Mouse (Mus musculus): Measurements from ENCODE around the gene Tm4sf19. TPM values are rescaled to one million over a fixed set of nuclear protein-coding genes. Genes with fewer than 3 reads are reported as not detected.

Gene Tm4sf19
- polyA plus RNA-seq, 1 experiment from 2014 or later: not detected

GRCm38 (mm10) chr16:32389841-32390240 is 10.5 kb upstream of the Tm4sf19 start:
- no peak overlapping the region; the same call in 1 of the 2 replicates for H3K27ac ChIP-seq (ENCODE audit: low read length)
- no peak overlapping the region for H3K9ac ChIP-seq (ENCODE audit: low read depth, low read length)
- 58% methylated on average over 3 of the region's 3 CpGs for WGBS (ENCODE audit: insufficient replicate concordance)
- no peaks in the 10 kb centered on the region for H3K9me3 ChIP-seq (replicated peaks; ENCODE audit: control insufficient read depth, low read length)
- H3K4me3 ChIP-seq (ENCODE audit: low read depth, low read length): no peak overlapping the region
- peaks cover 5% of the 10 kb centered on the region for H3K4me1 ChIP-seq (ENCODE audit: control insufficient read depth, low read depth, low read length)
- H3K27me3 ChIP-seq (ENCODE audit: control insufficient read depth, insufficient read depth, low read depth, low read length): no peaks in the 10 kb centered on the region
- H3K36me3 ChIP-seq (ENCODE audit: control insufficient read depth, insufficient read depth): peaks cover 8% of the 10 kb centered on the region
- no peak for ATAC-seq (ENCODE audit: low read depth)
- H3K4me2 ChIP-seq (ENCODE audit: low read depth, low read length): no peak overlapping the region

DNA sequence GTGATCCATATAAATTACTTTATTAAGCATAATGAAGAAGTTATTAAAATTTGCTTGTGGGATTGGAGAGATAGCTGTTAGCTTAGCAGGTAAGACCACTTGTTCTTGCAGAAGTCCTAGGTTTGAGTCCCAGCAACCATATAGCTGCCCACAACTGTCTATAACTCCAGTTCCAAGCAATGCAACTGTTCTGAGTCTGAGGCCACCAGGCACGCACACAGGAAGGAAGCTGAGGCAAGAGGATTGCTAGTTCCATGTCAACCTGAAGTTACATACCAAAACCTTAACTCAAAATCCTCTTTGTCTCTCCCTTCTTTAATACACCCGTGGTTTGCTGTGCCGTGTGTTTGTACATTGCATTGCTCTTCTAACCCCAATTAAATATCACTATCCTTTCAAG is 9.4 kb upstream of the Tm4sf19 start:
- Histone ChIP-seq H3K4me2 (ENCODE audit: low read depth, low read length) (no peak overlapping the region), H3K9me3 (replicated peaks; ENCODE audit: control insufficient read depth, low read length) (no peaks in the 10 kb centered on the region), H3K9ac (ENCODE audit: low read depth, low read length) (no peak overlapping the region), H3K4me1 (ENCODE audit: control insufficient read depth, low read depth, low read length) (peaks cover 5% of the 10 kb centered on the region), H3K27ac (ENCODE audit: low read length) (no peak overlapping the region), H3K27me3 (ENCODE audit: control insufficient read depth, insufficient read depth, low read depth, low read length) (no peaks in the 10 kb centered on the region), H3K4me3 (ENCODE audit: low read depth, low read length) (no peak overlapping the region), H3K36me3 (ENCODE audit: control insufficient read depth, insufficient read depth) (peaks cover 3% of the 10 kb centered on the region)
- no peak for ATAC-seq (ENCODE audit: low read depth)
- WGBS (ENCODE audit: insufficient replicate concordance): 74% methylated on average over 3 of the region's 3 CpGs

GRCm38 (mm10) chr16:32395679-32396540 is 4.4 kb upstream of the Tm4sf19 start:
- Histone ChIP-seq H3K36me3 (ENCODE audit: control insufficient read depth, insufficient read depth) (no peaks in the 10 kb centered on the region; the same call in none of the 2 replicates), H3K9me3 (replicated peaks; ENCODE audit: control insufficient read depth, low read length) (no peaks in the 10 kb centered on the region), H3K27me3 (ENCODE audit: control insufficient read depth, insufficient read depth, low read depth, low read length) (no peaks in the 10 kb centered on the region), H3K4me3 (ENCODE audit: low read depth, low read length) (no peak overlapping the region), H3K4me2 (ENCODE audit: low read depth, low read length) (no peak overlapping the region), H3K9ac (ENCODE audit: low read depth, low read length) (no peak overlapping the region), H3K27ac (ENCODE audit: low read length) (no peak overlapping the region; the same call in 1 of the 2 replicates), H3K4me1 (ENCODE audit: control insufficient read depth, low read depth, low read length) (no peaks in the 10 kb centered on the region; the same call in 1 of the 2 replicates)
- 50% methylated on average over 6 of the region's 6 CpGs for WGBS (ENCODE audit: insufficient replicate concordance)
- no peak for ATAC-seq (ENCODE audit: low read depth)

DNA sequence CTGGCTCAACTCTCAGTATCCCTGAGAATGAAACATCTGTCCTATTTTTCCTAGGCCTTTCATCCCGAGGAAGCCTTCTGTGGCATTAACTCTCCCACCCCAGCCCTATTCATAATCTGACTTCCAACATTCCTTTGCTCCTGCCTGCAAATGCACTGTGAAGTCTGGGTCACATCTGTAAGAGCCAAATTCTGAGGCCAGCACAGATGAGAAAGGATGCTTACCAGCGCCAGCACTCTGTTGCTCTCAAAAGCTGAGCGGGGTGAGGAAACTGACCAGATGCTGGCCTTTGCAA is 3.8 kb upstream of the Tm4sf19 start:
- no peaks in the 10 kb centered on the region for H3K9me3 ChIP-seq (replicated peaks; ENCODE audit: control insufficient read depth, low read length)
- H3K27ac ChIP-seq (ENCODE audit: low read length): no peak overlapping the region
- no peaks in the 10 kb centered on the region; the same call in none of the 2 replicates for H3K36me3 ChIP-seq (ENCODE audit: control insufficient read depth, insufficient read depth)
- H3K4me1 ChIP-seq (ENCODE audit: control insufficient read depth, low read depth, low read length): no peaks in the 10 kb centered on the region; the same call in 1 of the 2 replicates
- no peaks in the 10 kb centered on the region for H3K27me3 ChIP-seq (ENCODE audit: control insufficient read depth, insufficient read depth, low read depth, low read length)
- H3K4me3 ChIP-seq (ENCODE audit: low read depth, low read length): no peak overlapping the region
- H3K9ac ChIP-seq (ENCODE audit: low read depth, low read length): no peak overlapping the region
- ATAC-seq (ENCODE audit: low read depth): no peak
- no peak overlapping the region for H3K4me2 ChIP-seq (ENCODE audit: low read depth, low read length)
- 69% methylated on average over 3 of the region's 3 CpGs for WGBS (ENCODE audit: insufficient replicate concordance)

GRCm38 (mm10) chr16:32398206-32398605 is 2.1 kb upstream of the Tm4sf19 start:
- no peaks in the 10 kb centered on the region for H3K27me3 ChIP-seq (ENCODE audit: control insufficient read depth, insufficient read depth, low read depth, low read length)
- H3K4me3 ChIP-seq (ENCODE audit: low read depth, low read length): no peak overlapping the region
- H3K9ac ChIP-seq (ENCODE audit: low read depth, low read length): no peak overlapping the region
- ATAC-seq (ENCODE audit: low read depth): no peak
- H3K9me3 ChIP-seq (replicated peaks; ENCODE audit: control insufficient read depth, low read length): no peaks in the 10 kb centered on the region
- no peak overlapping the region for H3K4me2 ChIP-seq (ENCODE audit: low read depth, low read length)
- no peaks in the 10 kb centered on the region; the same call in 1 of the 2 replicates for H3K4me1 ChIP-seq (ENCODE audit: control insufficient read depth, low read depth, low read length)
- H3K27ac ChIP-seq (ENCODE audit: low read length): no peak overlapping the region
- no peaks in the 10 kb centered on the region; the same call in 1 of the 2 replicates for H3K36me3 ChIP-seq (ENCODE audit: control insufficient read depth, insufficient read depth)
- 56% methylated on average over 3 of the region's 3 CpGs for WGBS (ENCODE audit: insufficient replicate concordance)

GRCm38 (mm10) chr16:32401335-32401965 is 1.1 kb downstream of the Tm4sf19 start:
- no peak for ATAC-seq (ENCODE audit: low read depth)
- Histone ChIP-seq H3K27ac (ENCODE audit: low read length) (no peak overlapping the region), H3K9ac (ENCODE audit: low read depth, low read length) (no peak overlapping the region), H3K4me1 (ENCODE audit: control insufficient read depth, low read depth, low read length) (no peaks in the 10 kb centered on the region), H3K4me2 (ENCODE audit: low read depth, low read length) (no peak overlapping the region), H3K9me3 (replicated peaks; ENCODE audit: control insufficient read depth, low read length) (no peaks in the 10 kb centered on the region), H3K27me3 (ENCODE audit: control insufficient read depth, insufficient read depth, low read depth, low read length) (no peaks in the 10 kb centered on the region), H3K4me3 (ENCODE audit: low read depth, low read length) (no peak overlapping the region), H3K36me3 (ENCODE audit: control insufficient read depth, insufficient read depth) (no peaks in the 10 kb centered on the region)
- WGBS (ENCODE audit: insufficient replicate concordance): 41% methylated on average over 9 of the region's 9 CpGs

GRCm38 (mm10) chr16:32402818-32403217 is 2.5 kb downstream of the Tm4sf19 start:
- Histone ChIP-seq H3K4me2 (ENCODE audit: low read depth, low read length) (no peak overlapping the region), H3K36me3 (ENCODE audit: control insufficient read depth, insufficient read depth) (no peaks in the 10 kb centered on the region), H3K4me1 (ENCODE audit: control insufficient read depth, low read depth, low read length) (no peaks in the 10 kb centered on the region), H3K27ac (ENCODE audit: low read length) (no peak overlapping the region), H3K4me3 (ENCODE audit: low read depth, low read length) (no peak overlapping the region), H3K27me3 (ENCODE audit: control insufficient read depth, insufficient read depth, low read depth, low read length) (no peaks in the 10 kb centered on the region; the same call in 1 of the 2 replicates), H3K9me3 (replicated peaks; ENCODE audit: control insufficient read depth, low read length) (no peaks in the 10 kb centered on the region), H3K9ac (ENCODE audit: low read depth, low read length) (no peak overlapping the region)
- 83% methylated on average over 3 of the region's 3 CpGs for whole genome bisulfite sequencing (ENCODE audit: insufficient replicate concordance)
- no peak for ATAC-seq (ENCODE audit: low read depth)

DNA sequence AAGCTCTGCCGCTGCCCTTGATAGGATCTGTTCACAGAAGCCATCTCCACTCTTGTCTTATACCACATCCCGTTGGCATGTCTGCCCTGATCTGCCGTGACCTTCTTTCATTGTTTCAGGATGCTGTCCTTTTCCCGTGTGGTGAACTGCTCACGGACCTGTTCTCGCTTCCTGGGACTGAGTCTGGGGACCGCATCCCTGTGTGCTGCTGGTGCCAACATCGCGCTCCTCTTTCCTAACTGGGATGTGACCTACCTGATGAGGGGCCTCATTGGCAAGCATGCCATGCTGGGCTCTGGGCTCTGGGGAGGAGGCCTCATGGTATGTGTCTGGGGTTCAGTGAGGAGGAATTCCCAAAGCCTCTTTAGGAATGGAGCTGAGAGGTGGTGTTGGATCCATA is 5.4 kb downstream of the Tm4sf19 start:
- Histone ChIP-seq H3K27me3 (ENCODE audit: control insufficient read depth, insufficient read depth, low read depth, low read length) (no peaks in the 10 kb centered on the region; the same call in 1 of the 2 replicates), H3K4me2 (ENCODE audit: low read depth, low read length) (no peak overlapping the region), H3K9me3 (replicated peaks; ENCODE audit: control insufficient read depth, low read length) (no peaks in the 10 kb centered on the region), H3K36me3 (ENCODE audit: control insufficient read depth, insufficient read depth) (no peaks in the 10 kb centered on the region), H3K9ac (ENCODE audit: low read depth, low read length) (no peak overlapping the region), H3K27ac (ENCODE audit: low read length) (no peak overlapping the region), H3K4me3 (ENCODE audit: low read depth, low read length) (no peak overlapping the region), H3K4me1 (ENCODE audit: control insufficient read depth, low read depth, low read length) (no peaks in the 10 kb centered on the region)
- no peak for ATAC-seq (ENCODE audit: low read depth)
- WGBS (ENCODE audit: insufficient replicate concordance): 84% methylated on average over 9 of the region's 9 CpGs

- 46% methylated on average over 6 of the region's 6 CpGs for WGBS (ENCODE audit: insufficient replicate concordance)
- no peak overlapping the region for H3K9ac ChIP-seq (ENCODE audit: low read depth, low read length)
- no peaks in the 10 kb centered on the region for H3K4me1 ChIP-seq (ENCODE audit: control insufficient read depth, low read depth, low read length)
- H3K4me3 ChIP-seq (ENCODE audit: low read depth, low read length): no peak overlapping the region
- no peak for ATAC-seq (ENCODE audit: low read depth)
- no peak overlapping the region for H3K4me2 ChIP-seq (ENCODE audit: low read depth, low read length)
- H3K27me3 ChIP-seq (ENCODE audit: control insufficient read depth, insufficient read depth, low read depth, low read length): no peaks in the 10 kb centered on the region; the same call in 1 of the 2 replicates
- H3K36me3 ChIP-seq (ENCODE audit: control insufficient read depth, insufficient read depth): no peaks in the 10 kb centered on the region
- no peaks in the 10 kb centered on the region for H3K9me3 ChIP-seq (replicated peaks; ENCODE audit: control insufficient read depth, low read length)
- H3K27ac ChIP-seq (ENCODE audit: low read length): no peak overlapping the region
Measured at GRCm38 (mm10) chr16:32406671-32407070, 6.4 kb downstream of the Tm4sf19 start.
